Mouse (Mus musculus) hindbrain, postnatal 0 days (tissue): Measurements from ENCODE around the gene Man1c1. TPM values are rescaled to one million over a fixed set of nuclear protein-coding genes. Genes with fewer than 3 reads are reported as not detected.

Experiments
- ATAC-seq: fragments of 200-750 bp; cut with Nextera tagmentation; 2 replicates; pipeline ENCODE4 v1.8.0; 2017; ENCODE audit warnings: mild to moderate bottlenecking, moderate TSS enrichment, moderate library complexity
- DNase-seq: peaks from one replicate; pipeline ENCODE4 v3.0.0-alpha.2; 2015; ENCODE audit warnings: low spot score
- H3K27ac ChIP-seq: fragments of 300-500 bp; sonication (generic); 2 replicates; pipeline ENCODE4 v1.5.1; 2014; ENCODE audit warnings: mild to moderate bottlenecking
- H3K27me3 ChIP-seq: fragments of 300-500 bp; sonication (generic); 2 replicates; pipeline ENCODE4 v1.6.1; 2014; ENCODE audit warnings: low read length, mixed read lengths; ENCODE audit not compliant: insufficient read depth
- H3K36me3 ChIP-seq: fragments of 300-500 bp; sonication (generic); 2 replicates; pipeline ENCODE4 v1.6.1; 2014; ENCODE audit warnings: low read length, mixed read lengths; ENCODE audit not compliant: insufficient read depth
- H3K4me1 ChIP-seq: fragments of 300-500 bp; sonication (generic); 2 replicates; pipeline ENCODE4 v1.6.1; 2014; ENCODE audit warnings: antibody characterized with exemption, low read length, mixed read lengths; ENCODE audit not compliant: insufficient read depth
- H3K4me2 ChIP-seq: fragments of 300-500 bp; sonication (generic); 2 replicates; pipeline ENCODE4 v1.6.1; 2014; ENCODE audit warnings: low read depth, mild to moderate bottlenecking, low read length, moderate library complexity, mixed read lengths
- H3K4me3 ChIP-seq: fragments of 300-500 bp; sonication (generic); 2 replicates; pipeline ENCODE4 v1.5.1; 2014; ENCODE audit warnings: low read length
- H3K9ac ChIP-seq: fragments of 300-500 bp; sonication (generic); replicated peaks from 2 replicates; pipeline ENCODE4 v1.6.1; 2014; ENCODE audit warnings: mild to moderate bottlenecking, low read length, moderate library complexity, mixed read lengths
- H3K9me3 ChIP-seq: fragments of 300-500 bp; sonication (generic); 2 replicates; pipeline ENCODE4 v1.6.1; 2016; ENCODE audit warnings: low read length, mixed read lengths
- CTCF ChIP-seq: IDR thresholded peaks from 2 replicates; pipeline ENCODE4 v1.5.1; 2016; ENCODE audit warnings: antibody characterized with exemption, control low read depth, low read depth
- WGBS: fragments of 180-500 bp; shearing (Covaris S2); extraction: QIAGEN DNeasy Blood & Tissue Kit; methylation state at CpG from one replicate; pipeline ENCODE4 v1.1.7; 2014; 5-methylcytosine and 5-hydroxymethylcytosine counted together
- polyA plus RNA-seq: library from polyadenylated mRNA; unstranded; fragments of >200 nt; fragmentation: Nextera tagmentation; extraction: Ambion mirVana; gene quantifications from 2 replicates; pipeline ENCODE4 v1.2.1, GENCODE M21; 2015
- total RNA-seq: library from RNA; depleted of rRNA; stranded (reverse); fragments of >200 nt; gene quantifications from 2 replicates; pipeline ENCODE4 v1.2.3, GENCODE M21; 2014

Gene Man1c1
- total and polyA plus RNA-seq, 2 experiments from 2014 or later, result 7.1 to 40.5 TPM

- Histone ChIP-seq H3K4me1 (peaks cover 19% of the 10 kb centered on the region), H3K36me3 (no peaks in the 10 kb centered on the region), H3K9ac (no peak overlapping the region), H3K27me3 (no peaks in the 10 kb centered on the region), H3K4me2 (no peak overlapping the region), H3K9me3 (no peaks in the 10 kb centered on the region), H3K27ac (0 out of 2 replicates have a peak overlapping the region, but pooled peaks have one; percentile 32), H3K4me3 (no peak overlapping the region)
- no peak for TF ChIP-seq CTCF
- DNase-seq (peak; percentile 53), ATAC-seq (peak; percentile 69)
- 49% methylated on average over 15 of the region's 15 CpGs for WGBS
Observed at GRCm38 (mm10) chr4:134615929-134616625, 88.0 kb downstream of the Man1c1 start.

GRCm38 (mm10) chr4:134612070-134612667 lies 91.9 kb downstream of the Man1c1 start:
- Histone ChIP-seq H3K27ac (no peak overlapping the region), H3K9ac (no peak overlapping the region), H3K27me3 (no peaks in the 10 kb centered on the region), H3K9me3 (no peaks in the 10 kb centered on the region), H3K4me3 (no peak overlapping the region), H3K4me1 (0 out of 2 replicates have a peak, but pooled peaks cover 7% of the 10 kb centered on the region), H3K36me3 (no peaks in the 10 kb centered on the region), H3K4me2 (no peak overlapping the region)
- 65% methylated on average over 16 of the region's 16 CpGs for WGBS
- TF ChIP-seq CTCF, result peak; percentile 35
- ATAC-seq (no peak), DNase-seq (no peak)

- ATAC-seq (no peak), DNase-seq (no peak)
- Histone ChIP-seq H3K27ac (no peak overlapping the region), H3K27me3 (no peaks in the 10 kb centered on the region), H3K36me3 (no peaks in the 10 kb centered on the region), H3K4me1 (peaks cover 12% of the 10 kb centered on the region; the same call in 1 of the 2 replicates), H3K9ac (no peak overlapping the region), H3K4me2 (no peak overlapping the region), H3K4me3 (no peak overlapping the region), H3K9me3 (no peaks in the 10 kb centered on the region)
- 68% methylated on average over 3 of the region's 3 CpGs for WGBS
- TF ChIP-seq CTCF, result no peak
Observed at GRCm38 (mm10) chr4:134610616-134611015, 93.5 kb downstream of the Man1c1 start.

- 84% methylated on average over 5 of the region's 5 CpGs for WGBS
- no peak for ATAC-seq
- DNase-seq, result no peak
- Histone ChIP-seq H3K4me2 (no peak overlapping the region), H3K36me3 (no peaks in the 10 kb centered on the region), H3K9ac (no peak overlapping the region), H3K4me1 (peaks cover 12% of the 10 kb centered on the region; the same call in 1 of the 2 replicates), H3K27me3 (no peaks in the 10 kb centered on the region), H3K9me3 (no peaks in the 10 kb centered on the region), H3K4me3 (no peak overlapping the region), H3K27ac (no peak overlapping the region)
- TF ChIP-seq CTCF, result no peak
Observed at GRCm38 (mm10) chr4:134607679-134608078, 96.4 kb downstream of the Man1c1 start.

GRCm38 (mm10) chr4:134606054-134606453 lies 98.0 kb downstream of the Man1c1 start:
- no peak for TF ChIP-seq CTCF
- Histone ChIP-seq H3K27me3 (no peaks in the 10 kb centered on the region), H3K36me3 (no peaks in the 10 kb centered on the region), H3K27ac (peak overlapping the region; percentile 48; the same call in 1 of the 2 replicates), H3K9me3 (no peaks in the 10 kb centered on the region), H3K9ac (0 out of 2 replicates have a peak overlapping the region, but pooled peaks have one; percentile 33), H3K4me3 (no peak overlapping the region), H3K4me1 (peaks cover 10% of the 10 kb centered on the region; the same call in 1 of the 2 replicates), H3K4me2 (no peak overlapping the region)
- DNase-seq (peak; percentile 51), ATAC-seq (no peak)
- WGBS, result 26% methylated on average over 5 of the region's 5 CpGs

GRCm38 (mm10) chr4:134604472-134604871 lies 99.6 kb downstream of the Man1c1 start:
- no peak overlapping the region; the same call in 1 of the 2 replicates for H3K27ac ChIP-seq
- peaks cover 14% of the 10 kb centered on the region; the same call in 1 of the 2 replicates for H3K4me1 ChIP-seq
- no peak overlapping the region for H3K4me2 ChIP-seq
- H3K9ac ChIP-seq, result no peak overlapping the region
- no peak for DNase-seq
- H3K4me3 ChIP-seq, result no peak overlapping the region
- H3K27me3 ChIP-seq, result no peaks in the 10 kb centered on the region
- no peaks in the 10 kb centered on the region for H3K36me3 ChIP-seq
- no peak for ATAC-seq
- no peak for TF ChIP-seq CTCF
- 33% methylated on average over 4 of the region's 4 CpGs for WGBS
- no peaks in the 10 kb centered on the region for H3K9me3 ChIP-seq

- no peaks in the 10 kb centered on the region for H3K36me3 ChIP-seq
- no peaks in the 10 kb centered on the region for H3K9me3 ChIP-seq
- 72% methylated on average over 5 of the region's 5 CpGs for WGBS
- no peaks in the 10 kb centered on the region for H3K27me3 ChIP-seq
- no peak for TF ChIP-seq CTCF
- no peak overlapping the region for H3K4me3 ChIP-seq
- H3K4me1 ChIP-seq, result peaks cover 15% of the 10 kb centered on the region; the same call in 1 of the 2 replicates
- H3K9ac ChIP-seq, result no peak overlapping the region
- H3K27ac ChIP-seq, result no peak overlapping the region
- ATAC-seq (no peak), DNase-seq (no peak)
- H3K4me2 ChIP-seq, result no peak overlapping the region
Observed at GRCm38 (mm10) chr4:134603553-134603952, 100.5 kb downstream of the Man1c1 start.
